Mouse (Mus musculus) hindbrain, embryonic 14.5 days (tissue): ENCODE results near the gene Myh14. TPM values are rescaled to one million over a fixed set of nuclear protein-coding genes. Genes with fewer than 3 reads are reported as not detected.
A peak's percentile ranks its signal among the peaks of the same experiment; 100 is the strongest.

ENCODE experiments used
- ATAC-seq: fragments of 200-750 bp; cut with Nextera tagmentation; 2 replicates; pipeline ENCODE4 v1.8.0; 2017; ENCODE audit warnings: moderate number of reproducible peaks, mild to moderate bottlenecking, moderate TSS enrichment, moderate library complexity; ENCODE audit not compliant: low FRiP score
- DNase-seq: peaks from one replicate; pipeline ENCODE4 v3.0.0-alpha.2; 2015; ENCODE audit warnings: low spot score
- H3K27ac ChIP-seq: fragments of 300-500 bp; sonication (generic); 2 replicates; pipeline ENCODE4 v1.5.1; 2014; ENCODE audit warnings: mild to moderate bottlenecking, moderate library complexity
- H3K27me3 ChIP-seq: fragments of 300-500 bp; sonication (generic); 2 replicates; pipeline ENCODE4 v1.6.1; 2014; ENCODE audit warnings: mild to moderate bottlenecking, low read length, mixed read lengths; ENCODE audit not compliant: control insufficient read depth, insufficient read depth
- H3K36me3 ChIP-seq: fragments of 300-500 bp; sonication (generic); replicated peaks from 2 replicates; pipeline ENCODE4 v1.6.1; 2014; ENCODE audit not compliant: control insufficient read depth, insufficient read depth
- H3K4me1 ChIP-seq: fragments of 300-500 bp; sonication (generic); replicated peaks from 2 replicates; pipeline ENCODE4 v1.6.1; 2014; ENCODE audit warnings: antibody characterized with exemption, low read length, mixed read lengths; ENCODE audit not compliant: control insufficient read depth, insufficient read depth
- H3K4me2 ChIP-seq: fragments of 300-500 bp; sonication (generic); replicated peaks from 2 replicates; pipeline ENCODE4 v1.6.1; 2014; ENCODE audit warnings: mild to moderate bottlenecking, moderate library complexity
- H3K4me3 ChIP-seq: fragments of 300-500 bp; sonication (generic); replicated peaks from 2 replicates; pipeline ENCODE4 v1.5.1; 2014; ENCODE audit warnings: mild to moderate bottlenecking, low read length
- H3K9ac ChIP-seq: fragments of 300-500 bp; sonication (generic); 2 replicates; pipeline ENCODE4 v1.6.1; 2014
- H3K9me3 ChIP-seq: fragments of 300-500 bp; sonication (generic); 2 replicates; pipeline ENCODE4 v1.6.1; 2016; ENCODE audit warnings: low read length; ENCODE audit not compliant: control insufficient read depth
- WGBS: fragments of 180-500 bp; shearing (Covaris S2); extraction: QIAGEN DNeasy Blood & Tissue Kit; methylation state at CpG from one replicate; pipeline ENCODE4 v1.1.7; 2014; 5-methylcytosine and 5-hydroxymethylcytosine counted together
- polyA plus RNA-seq: library from polyadenylated mRNA; unstranded; fragments of >200 nt; fragmentation: Nextera tagmentation; extraction: Ambion mirVana; gene quantifications from 2 replicates; pipeline ENCODE4 v1.2.1, GENCODE M21; 2014

Gene Myh14
- polyA plus RNA-seq, 1 experiment from 2014 or later: 4.2 TPM

- no peak for DNase-seq
- H3K4me2 ChIP-seq: peak overlapping the region; percentile 87
These were observed 83.7 kb downstream of the Myh14 start for GRCm38 (mm10) chr7:44586930-44587329.

GRCm38 (mm10) chr7:44586518-44586917, 84.1 kb downstream of the Myh14 start:
- peak overlapping the region; percentile 87 for H3K4me2 ChIP-seq
- H3K9ac ChIP-seq: peak overlapping the region; percentile 59
- 11% methylated on average over 19 of the region's 19 CpGs for WGBS
- ATAC-seq: no peak
- H3K27me3 ChIP-seq: no peaks in the 10 kb centered on the region
- peak overlapping the region; percentile 51; the same call in 1 of the 2 replicates for H3K27ac ChIP-seq
- peaks cover 29% of the 10 kb centered on the region for H3K4me1 ChIP-seq
- peak; percentile 80 for DNase-seq
- H3K9me3 ChIP-seq: no peaks in the 10 kb centered on the region
- peak overlapping the region; percentile 63 for H3K4me3 ChIP-seq
- no peaks in the 10 kb centered on the region for H3K36me3 ChIP-seq

More at GRCm38 (mm10) chr7:44586930-44587329, 83.7 kb downstream of the Myh14 start:
- H3K4me1 ChIP-seq: peaks cover 33% of the 10 kb centered on the region
- no peak overlapping the region for H3K27ac ChIP-seq
- peak overlapping the region; percentile 63 for H3K4me3 ChIP-seq
- peak overlapping the region; percentile 59 for H3K9ac ChIP-seq
- peak; percentile 31 for ATAC-seq
- peaks cover 3% of the 10 kb centered on the region; the same call in 1 of the 2 replicates for H3K27me3 ChIP-seq
- H3K9me3 ChIP-seq: no peaks in the 10 kb centered on the region
- H3K36me3 ChIP-seq: no peaks in the 10 kb centered on the region
- WGBS: 1% methylated on average over 18 of the region's 18 CpGs

GRCm38 (mm10) chr7:44585606-44586005, 85.0 kb downstream of the Myh14 start:
- Histone ChIP-seq H3K9ac (no peak overlapping the region), H3K27me3 (no peaks in the 10 kb centered on the region), H3K4me2 (no peak overlapping the region), H3K27ac (no peak overlapping the region), H3K4me1 (peaks cover 24% of the 10 kb centered on the region), H3K4me3 (no peak overlapping the region), H3K9me3 (no peaks in the 10 kb centered on the region), H3K36me3 (no peaks in the 10 kb centered on the region)
- 97% methylated on average over 6 of the region's 6 CpGs for WGBS
- no peak for DNase-seq
- no peak for ATAC-seq

- WGBS: 89% methylated on average over 6 of the region's 6 CpGs
- H3K36me3 ChIP-seq: no peaks in the 10 kb centered on the region
- H3K27me3 ChIP-seq: no peaks in the 10 kb centered on the region
- H3K4me1 ChIP-seq: peaks cover 23% of the 10 kb centered on the region
- no peak overlapping the region for H3K4me2 ChIP-seq
- DNase-seq (no peak), ATAC-seq (no peak)
- no peak overlapping the region for H3K4me3 ChIP-seq
- H3K27ac ChIP-seq: no peak overlapping the region
- no peak overlapping the region for H3K9ac ChIP-seq
- H3K9me3 ChIP-seq: no peaks in the 10 kb centered on the region
These were observed 85.7 kb downstream of the Myh14 start for GRCm38 (mm10) chr7:44584921-44585320.

GRCm38 (mm10) chr7:44584265-44584804, 86.3 kb downstream of the Myh14 start:
- WGBS: 86% methylated on average over 4 of the region's 4 CpGs
- no peaks in the 10 kb centered on the region for H3K9me3 ChIP-seq
- H3K27me3 ChIP-seq: no peaks in the 10 kb centered on the region
- H3K27ac ChIP-seq: no peak overlapping the region
- peaks cover 18% of the 10 kb centered on the region; the same call in 1 of the 2 replicates for H3K4me1 ChIP-seq
- no peaks in the 10 kb centered on the region for H3K36me3 ChIP-seq
- no peak overlapping the region for H3K4me3 ChIP-seq
- ATAC-seq (no peak), DNase-seq (no peak)
- no peak overlapping the region for H3K4me2 ChIP-seq
- no peak overlapping the region for H3K9ac ChIP-seq

- Histone ChIP-seq H3K27ac (no peak overlapping the region), H3K4me3 (no peak overlapping the region), H3K36me3 (no peaks in the 10 kb centered on the region), H3K4me1 (peaks cover 12% of the 10 kb centered on the region; the same call in 1 of the 2 replicates), H3K4me2 (no peak overlapping the region), H3K9ac (no peak overlapping the region), H3K27me3 (no peaks in the 10 kb centered on the region), H3K9me3 (no peaks in the 10 kb centered on the region)
- DNase-seq (no peak), ATAC-seq (no peak)
- WGBS: 86% methylated on average over 1 of the region's 1 CpGs
These were observed 87.5 kb downstream of the Myh14 start for GRCm38 (mm10) chr7:44583146-44583545.

GRCm38 (mm10) chr7:44582709-44583108, 87.9 kb downstream of the Myh14 start:
- Histone ChIP-seq H3K4me1 (peaks cover 8% of the 10 kb centered on the region; the same call in 1 of the 2 replicates), H3K4me3 (no peak overlapping the region), H3K27ac (no peak overlapping the region), H3K4me2 (no peak overlapping the region), H3K9me3 (no peaks in the 10 kb centered on the region), H3K9ac (no peak overlapping the region), H3K36me3 (no peaks in the 10 kb centered on the region), H3K27me3 (no peaks in the 10 kb centered on the region)
- 84% methylated on average over 5 of the region's 5 CpGs for WGBS
- no peak for ATAC-seq
- no peak for DNase-seq

GRCm38 (mm10) chr7:44581637-44582036, 89.0 kb downstream of the Myh14 start:
- no peaks in the 10 kb centered on the region for H3K27me3 ChIP-seq
- no peak overlapping the region for H3K9ac ChIP-seq
- no peak overlapping the region for H3K4me3 ChIP-seq
- ATAC-seq (no peak), DNase-seq (no peak)
- no peaks in the 10 kb centered on the region for H3K4me1 ChIP-seq
- H3K4me2 ChIP-seq: no peak overlapping the region
- no peak overlapping the region for H3K27ac ChIP-seq
- H3K36me3 ChIP-seq: no peaks in the 10 kb centered on the region
- WGBS: 82% methylated on average over 6 of the region's 6 CpGs
- H3K9me3 ChIP-seq: no peaks in the 10 kb centered on the region

- no peak overlapping the region for H3K4me2 ChIP-seq
- H3K27ac ChIP-seq: no peak overlapping the region
- no peaks in the 10 kb centered on the region for H3K4me1 ChIP-seq
- 53% methylated on average over 5 of the region's 5 CpGs for WGBS
- no peak overlapping the region for H3K9ac ChIP-seq
- H3K36me3 ChIP-seq: no peaks in the 10 kb centered on the region
- H3K4me3 ChIP-seq: no peak overlapping the region
- DNase-seq (no peak), ATAC-seq (no peak)
- H3K9me3 ChIP-seq: no peaks in the 10 kb centered on the region
- no peaks in the 10 kb centered on the region for H3K27me3 ChIP-seq
These were observed 94.3 kb downstream of the Myh14 start for GRCm38 (mm10) chr7:44576333-44576844.
